Mouse (Mus musculus) hindbrain, embryonic 16.5 days (tissue): ENCODE measurements around the gene Trim9. TPM values are rescaled to one million over a fixed set of nuclear protein-coding genes. Genes with fewer than 3 reads are reported as not detected.

Source experiments
- ATAC-seq: fragments of 200-750 bp; cut with Nextera tagmentation; 2 replicates; pipeline ENCODE4 v1.8.0; 2017; ENCODE audit warnings: moderate TSS enrichment, moderate library complexity
- H3K27ac ChIP-seq: fragments of 300-500 bp; sonication (generic); 2 replicates; pipeline ENCODE4 v1.5.1; 2014; ENCODE audit warnings: low read depth, mild to moderate bottlenecking, control low read depth, low read length, moderate library complexity
- H3K27me3 ChIP-seq: fragments of 300-500 bp; sonication (generic); replicated peaks from 2 replicates; pipeline ENCODE4 v1.6.1; 2014; ENCODE audit warnings: low read length; ENCODE audit not compliant: control insufficient read depth, insufficient read depth
- H3K36me3 ChIP-seq: fragments of 300-500 bp; sonication (generic); 2 replicates; pipeline ENCODE4 v1.6.1; 2014; ENCODE audit warnings: mild to moderate bottlenecking, low read length, moderate library complexity, mixed read lengths; ENCODE audit not compliant: control insufficient read depth, insufficient read depth
- H3K4me1 ChIP-seq: fragments of 300-500 bp; sonication (generic); 2 replicates; pipeline ENCODE4 v1.6.1; 2014; ENCODE audit warnings: low read depth, low read length; ENCODE audit not compliant: control insufficient read depth, insufficient read depth
- H3K4me2 ChIP-seq: fragments of 300-500 bp; sonication (generic); 2 replicates; pipeline ENCODE4 v1.6.1; 2014; ENCODE audit warnings: mild to moderate bottlenecking, low read length, control low read depth, moderate library complexity
- H3K4me3 ChIP-seq: fragments of 300-500 bp; sonication (generic); 2 replicates; pipeline ENCODE4 v1.5.1; 2014; ENCODE audit warnings: mild to moderate bottlenecking, low read length, control low read depth, moderate library complexity
- H3K9ac ChIP-seq: fragments of 300-500 bp; sonication (generic); 2 replicates; pipeline ENCODE4 v1.6.1; 2014; ENCODE audit warnings: low read depth, mild to moderate bottlenecking, control low read depth, low read length, moderate library complexity
- H3K9me3 ChIP-seq: fragments of 300-500 bp; sonication (generic); 2 replicates; pipeline ENCODE4 v1.6.1; 2014; ENCODE audit warnings: mild to moderate bottlenecking, low read length, moderate library complexity; ENCODE audit not compliant: control insufficient read depth
- WGBS: fragments of 180-500 bp; shearing (Covaris S2); extraction: QIAGEN DNeasy Blood & Tissue Kit; methylation state at CpG from one replicate; pipeline ENCODE4 v1.1.7; 2014; 5-methylcytosine and 5-hydroxymethylcytosine counted together
- polyA plus RNA-seq: library from polyadenylated mRNA; unstranded; fragments of >200 nt; fragmentation: Nextera tagmentation; extraction: Ambion mirVana; gene quantifications from 2 replicates; pipeline ENCODE4 v1.2.1, GENCODE M21; 2015

Gene Trim9
- polyA plus RNA-seq, 1 experiment from 2014 or later = 98.0 TPM

DNA sequence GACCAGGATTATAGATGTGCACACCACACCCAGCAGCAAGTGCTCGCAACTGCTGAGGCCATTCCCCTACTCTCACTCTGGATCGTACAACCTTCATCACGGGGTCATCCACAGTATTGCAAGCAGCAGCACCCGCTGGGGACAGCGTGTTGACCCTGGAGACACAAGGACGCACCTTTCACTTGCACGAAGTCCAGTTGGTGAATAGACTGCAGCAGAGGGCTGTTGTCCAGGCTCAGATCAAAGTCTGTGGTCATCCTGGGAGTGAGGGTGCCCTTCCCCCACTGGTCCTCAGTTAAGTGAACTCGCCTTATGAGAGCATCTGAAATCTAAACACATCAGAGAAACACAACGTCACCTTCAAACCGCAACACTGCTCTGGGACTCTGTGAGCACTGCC lies 67.0 kb downstream of the Trim9 start:
- Histone ChIP-seq H3K9me3 (no peaks in the 10 kb centered on the region), H3K4me3 (no peak overlapping the region), H3K9ac (no peak overlapping the region), H3K27me3 (no peaks in the 10 kb centered on the region), H3K36me3 (0 out of 2 replicates have a peak, but pooled peaks cover 2% of the 10 kb centered on the region), H3K4me2 (no peak overlapping the region), H3K4me1 (no peaks in the 10 kb centered on the region), H3K27ac (no peak overlapping the region)
- 90% methylated on average over 10 of the region's 10 CpGs for WGBS
- ATAC-seq = no peak

DNA sequence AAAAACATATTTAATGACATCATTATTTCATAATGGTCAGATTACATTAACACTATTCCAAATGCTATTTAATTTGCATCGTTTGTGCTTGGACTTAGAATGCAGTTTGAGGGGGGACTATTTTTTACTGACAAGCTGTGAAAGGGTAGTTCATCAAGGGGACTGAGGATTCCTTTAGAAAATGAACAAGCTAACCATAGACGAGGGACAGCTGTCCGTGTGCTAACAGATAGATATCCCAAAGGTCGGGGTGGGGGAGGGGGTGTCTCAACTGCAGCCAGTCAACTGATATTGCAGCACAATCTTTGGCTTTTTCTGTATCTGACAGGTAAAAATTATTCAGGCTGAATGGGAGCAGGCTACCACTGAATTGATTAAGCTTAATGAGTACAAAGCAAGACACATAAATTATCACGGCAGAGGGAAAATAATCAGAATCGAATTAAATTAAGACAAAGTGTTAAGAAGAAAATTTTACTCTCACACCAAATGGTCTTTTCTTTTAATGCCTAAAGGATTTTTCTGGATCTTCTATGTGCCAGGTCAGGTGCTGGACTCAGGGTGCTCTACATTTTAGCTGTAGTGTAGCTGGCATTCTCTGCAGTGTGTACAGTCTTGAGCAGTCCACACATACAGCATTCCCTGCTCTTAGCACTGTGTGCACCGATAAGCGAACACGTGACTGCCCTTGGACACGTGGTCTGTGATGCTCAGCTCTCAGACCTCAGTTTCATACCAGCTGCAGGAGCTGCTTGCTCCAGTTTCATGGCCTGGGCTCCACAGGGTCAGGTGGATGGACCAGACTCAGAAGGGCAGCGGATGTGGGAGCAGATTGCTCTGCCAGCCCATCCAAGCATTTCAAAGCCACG lies 70.1 kb downstream of the Trim9 start:
- Histone ChIP-seq H3K9ac (no peak overlapping the region), H3K36me3 (0 out of 2 replicates have a peak, but pooled peaks cover 6% of the 10 kb centered on the region), H3K4me1 (no peaks in the 10 kb centered on the region), H3K27ac (no peak overlapping the region), H3K4me3 (no peak overlapping the region), H3K9me3 (no peaks in the 10 kb centered on the region), H3K27me3 (no peaks in the 10 kb centered on the region), H3K4me2 (no peak overlapping the region)
- 63% methylated on average over 12 of the region's 12 CpGs for WGBS
- ATAC-seq = no peak

DNA sequence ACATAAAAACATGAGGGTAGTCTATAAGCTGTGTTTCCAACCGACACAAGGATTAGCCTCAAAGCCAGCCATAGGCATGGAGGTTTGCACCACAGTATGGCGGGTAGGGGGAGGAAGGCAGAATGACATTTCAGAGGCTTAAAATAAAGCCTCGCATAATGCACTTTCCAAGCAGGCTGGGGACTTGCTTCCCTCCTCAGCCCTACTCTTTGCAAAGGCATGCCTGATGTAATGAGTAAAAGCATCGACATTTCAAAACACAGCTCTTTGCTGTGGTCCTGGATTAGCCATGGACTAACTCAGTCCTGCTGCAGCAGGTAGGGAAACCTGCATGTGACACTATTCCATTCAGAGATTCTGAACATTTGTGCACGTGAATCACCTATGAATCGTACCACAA lies 77.7 kb downstream of the Trim9 start:
- H3K36me3 ChIP-seq = peaks cover 14% of the 10 kb centered on the region
- 81% methylated on average over 6 of the region's 6 CpGs for WGBS
- H3K9me3 ChIP-seq = no peaks in the 10 kb centered on the region
- H3K4me2 ChIP-seq = no peak overlapping the region
- H3K4me1 ChIP-seq = no peaks in the 10 kb centered on the region
- H3K4me3 ChIP-seq = no peak overlapping the region
- no peak overlapping the region for H3K27ac ChIP-seq
- H3K27me3 ChIP-seq = no peaks in the 10 kb centered on the region
- H3K9ac ChIP-seq = no peak overlapping the region
- no peak for ATAC-seq

GRCm38 (mm10) chr12:70267314-70267713 lies 80.1 kb downstream of the Trim9 start:
- WGBS = 87% methylated on average over 9 of the region's 9 CpGs
- H3K27ac ChIP-seq = no peak overlapping the region
- H3K9ac ChIP-seq = no peak overlapping the region
- H3K4me2 ChIP-seq = no peak overlapping the region
- H3K27me3 ChIP-seq = no peaks in the 10 kb centered on the region
- no peaks in the 10 kb centered on the region for H3K4me1 ChIP-seq
- no peak for ATAC-seq
- peaks cover 11% of the 10 kb centered on the region for H3K36me3 ChIP-seq
- no peaks in the 10 kb centered on the region for H3K9me3 ChIP-seq
- no peak overlapping the region for H3K4me3 ChIP-seq

DNA sequence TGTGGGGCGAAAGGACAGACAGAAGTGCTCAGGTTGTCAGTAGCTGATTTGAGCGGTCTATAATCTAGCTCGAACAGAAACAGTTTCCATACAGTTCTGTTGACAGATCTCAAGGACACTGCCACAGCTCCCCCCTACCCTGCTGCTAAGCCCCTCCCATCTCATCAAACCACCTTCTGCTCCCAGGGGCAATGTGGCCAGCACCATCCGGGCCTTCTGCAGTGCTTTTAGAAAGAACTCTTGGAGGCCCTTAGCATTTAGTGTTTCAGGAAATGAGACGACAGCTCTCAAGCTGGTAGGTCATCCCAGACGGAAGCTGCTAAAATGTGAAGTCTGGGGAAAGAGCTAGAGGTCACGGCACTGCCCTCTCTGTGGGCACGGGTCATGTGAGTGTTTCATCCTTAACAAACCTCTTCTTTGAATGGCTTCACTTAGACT lies 80.9 kb downstream of the Trim9 start:
- no peak overlapping the region for H3K9ac ChIP-seq
- H3K4me1 ChIP-seq = no peaks in the 10 kb centered on the region
- ATAC-seq = no peak
- no peak overlapping the region for H3K4me2 ChIP-seq
- H3K36me3 ChIP-seq = peaks cover 12% of the 10 kb centered on the region
- H3K4me3 ChIP-seq = no peak overlapping the region
- no peaks in the 10 kb centered on the region for H3K27me3 ChIP-seq
- 47% methylated on average over 8 of the region's 8 CpGs for WGBS
- no peaks in the 10 kb centered on the region for H3K9me3 ChIP-seq
- H3K27ac ChIP-seq = no peak overlapping the region

DNA sequence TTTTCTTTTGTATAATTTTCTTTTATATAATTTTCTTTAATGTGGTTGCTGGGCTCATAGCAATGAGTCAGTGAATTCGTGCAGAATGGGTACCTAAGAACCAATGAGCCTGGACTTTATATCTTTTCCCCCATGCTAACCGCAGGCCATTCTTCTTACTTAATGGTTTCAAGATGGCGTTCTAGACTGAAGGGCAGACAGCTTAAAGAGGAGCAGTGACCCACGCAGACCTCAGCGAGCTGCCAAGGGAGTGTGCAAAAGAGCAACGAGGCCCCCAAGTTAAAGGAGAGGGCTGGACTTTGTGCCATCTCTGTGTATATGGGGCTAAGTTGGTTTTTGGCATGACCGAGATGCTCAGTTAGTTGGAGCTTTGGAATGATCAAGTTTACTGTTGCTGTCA lies 83.7 kb downstream of the Trim9 start:
- WGBS = 23% methylated on average over 7 of the region's 7 CpGs
- Histone ChIP-seq H3K4me2 (no peak overlapping the region), H3K4me3 (no peak overlapping the region), H3K9me3 (no peaks in the 10 kb centered on the region), H3K27me3 (no peaks in the 10 kb centered on the region), H3K36me3 (peaks cover 12% of the 10 kb centered on the region), H3K9ac (no peak overlapping the region), H3K27ac (no peak overlapping the region), H3K4me1 (no peaks in the 10 kb centered on the region)
- no peak for ATAC-seq

GRCm38 (mm10) chr12:70262271-70262953 lies 85.0 kb downstream of the Trim9 start:
- H3K4me3 ChIP-seq = no peak overlapping the region
- H3K27ac ChIP-seq = no peak overlapping the region
- no peak for ATAC-seq
- H3K4me2 ChIP-seq = no peak overlapping the region
- H3K9ac ChIP-seq = no peak overlapping the region
- no peaks in the 10 kb centered on the region for H3K9me3 ChIP-seq
- peaks cover 8% of the 10 kb centered on the region for H3K36me3 ChIP-seq
- H3K4me1 ChIP-seq = no peaks in the 10 kb centered on the region
- 93% methylated on average over 17 of the region's 17 CpGs for WGBS
- no peaks in the 10 kb centered on the region for H3K27me3 ChIP-seq

GRCm38 (mm10) chr12:70251210-70251884 lies 96.1 kb downstream of the Trim9 start:
- Histone ChIP-seq H3K27me3 (no peaks in the 10 kb centered on the region), H3K9me3 (no peaks in the 10 kb centered on the region), H3K4me1 (no peaks in the 10 kb centered on the region; the same call in 1 of the 2 replicates), H3K4me3 (no peak overlapping the region), H3K4me2 (no peak overlapping the region), H3K36me3 (no peaks in the 10 kb centered on the region), H3K9ac (no peak overlapping the region), H3K27ac (no peak overlapping the region)
- WGBS = 83% methylated on average over 15 of the region's 15 CpGs
- no peak for ATAC-seq

GRCm38 (mm10) chr12:70249616-70250157 lies 97.7 kb downstream of the Trim9 start:
- no peak for ATAC-seq
- H3K4me1 ChIP-seq = no peaks in the 10 kb centered on the region; the same call in 1 of the 2 replicates
- no peak overlapping the region for H3K4me3 ChIP-seq
- no peaks in the 10 kb centered on the region for H3K9me3 ChIP-seq
- no peak overlapping the region for H3K4me2 ChIP-seq
- no peaks in the 10 kb centered on the region for H3K27me3 ChIP-seq
- no peaks in the 10 kb centered on the region for H3K36me3 ChIP-seq
- no peak overlapping the region for H3K9ac ChIP-seq
- WGBS = 62% methylated on average over 10 of the region's 10 CpGs
- H3K27ac ChIP-seq = no peak overlapping the region
